Mouse (Mus musculus) myocyte (in vitro differentiated cells): Measurements from ENCODE around the gene Zfp655. TPM values are rescaled to one million over a fixed set of nuclear protein-coding genes. Genes with fewer than 3 reads are reported as not detected.

Experiments
- H3K27me3 ChIP-seq: one replicate; pipeline ENCODE4 v1.6.1; 2011; ENCODE audit not compliant: control insufficient read depth, insufficient read depth, insufficient read length
- H3K36me3 ChIP-seq: one replicate; pipeline ENCODE4 v1.6.1; 2011; ENCODE audit not compliant: control insufficient read depth, insufficient read depth
- H3K4me2 ChIP-seq: one replicate; pipeline ENCODE4 v1.6.1; 2011; ENCODE audit warnings: low read depth, control low read depth
- H3K4me3 ChIP-seq: one replicate; pipeline ENCODE4 v1.5.1; 2011; ENCODE audit warnings: mild to moderate bottlenecking, control low read depth, moderate library complexity
- H3K79me2 ChIP-seq: one replicate; pipeline ENCODE4 v1.6.1; 2011; ENCODE audit not compliant: control insufficient read depth, insufficient read depth
- H3ac ChIP-seq: one replicate; pipeline ENCODE4 v1.6.1; 2011; ENCODE audit not compliant: control insufficient read depth, insufficient read length
- CEBPB ChIP-seq: IDR thresholded peaks from 2 replicates; pipeline ENCODE4 v1.6.1; 2011; ENCODE audit warnings: mild to moderate bottlenecking, moderate library complexity; ENCODE audit not compliant: poor library complexity, insufficient read depth, severe bottlenecking
- E2F4 ChIP-seq: IDR thresholded peaks from one replicate; pipeline ENCODE4 v1.6.1; 2011; ENCODE audit warnings: mild to moderate bottlenecking, control low read depth, moderate library complexity; ENCODE audit not compliant: insufficient read depth
- MAX ChIP-seq: IDR thresholded peaks from one replicate; pipeline ENCODE4 v1.6.1; 2011; ENCODE audit warnings: low read depth, mild to moderate bottlenecking, control low read depth
- MYOD1 ChIP-seq, 3 experiments: IDR thresholded peaks; one replicate each; pipeline ENCODE4 v1.6.1; 2011; ENCODE audit warnings: control low read depth in 2 of 3, low read depth in 2 of 3, mild to moderate bottlenecking in 2 of 3, moderate library complexity in 1 of 3; ENCODE audit not compliant: insufficient read length in 2 of 3, control insufficient read depth in 1 of 3
- MYOG ChIP-seq, 3 experiments: IDR thresholded peaks; one replicate each; pipeline ENCODE4 v1.6.1; 2011; ENCODE audit warnings: control low read depth in 2 of 3, low read depth in 2 of 3, mild to moderate bottlenecking in 2 of 3; ENCODE audit not compliant: insufficient read length in 2 of 3, control insufficient read depth in 1 of 3, insufficient read depth in 1 of 3
- POLR2A ChIP-seq: IDR thresholded peaks from one replicate; pipeline ENCODE4 v1.6.1; 2011; ENCODE audit warnings: low read depth, mild to moderate bottlenecking, control low read depth, moderate library complexity; ENCODE audit not compliant: insufficient read length
- POLR2AphosphoS2 ChIP-seq: IDR thresholded peaks from one replicate; pipeline ENCODE4 v1.6.1; 2011; ENCODE audit warnings: low read depth, control low read depth; ENCODE audit not compliant: insufficient read length
- REST ChIP-seq: IDR thresholded peaks from one replicate; pipeline ENCODE4 v1.6.1; 2011; ENCODE audit warnings: mild to moderate bottlenecking, control low read depth, moderate library complexity; ENCODE audit not compliant: insufficient read depth, insufficient read length
- SRF ChIP-seq: IDR thresholded peaks from one replicate; pipeline ENCODE4 v1.6.1; 2011; ENCODE audit warnings: low read depth; ENCODE audit not compliant: control insufficient read depth, insufficient read length
- TCF12 ChIP-seq: IDR thresholded peaks from one replicate; pipeline ENCODE4 v1.6.1; 2011; ENCODE audit warnings: mild to moderate bottlenecking, control low read depth; ENCODE audit not compliant: poor library complexity, insufficient read depth, severe bottlenecking
- TCF3 ChIP-seq: IDR thresholded peaks from one replicate; pipeline ENCODE4 v1.6.1; 2011; ENCODE audit warnings: low read depth, control low read depth; ENCODE audit not compliant: insufficient read length
- USF1 ChIP-seq: IDR thresholded peaks from one replicate; pipeline ENCODE4 v1.6.1; 2011; ENCODE audit warnings: low read depth, mild to moderate bottlenecking, control low read depth, moderate library complexity
- polyA plus RNA-seq: library from polyadenylated mRNA; unstranded; fragments of >200 nt; fragmentation: generic; extraction: Trizol; gene quantifications from one replicate; pipeline ENCODE4 v1.2.1, GENCODE M21; 2012; ENCODE audit warnings: missing spikeins

The Zfp655 gene
- polyA plus RNA-seq = 11.5 TPM

GRCm38 (mm10) chr5:145231367-145231871 is at the start of gene Zfp655:
TSS of gene Zfp655 (plus strand) at chr5:145231715.
- H3K36me3 ChIP-seq = peaks cover 18% of the 10 kb centered on the region
- peaks cover 48% of the 10 kb centered on the region for H3K79me2 ChIP-seq
- peak within 1 kb of the TSS; percentile 95 for H3K4me2 ChIP-seq
- peak within 1 kb of the TSS; percentile 71 for H3K4me3 ChIP-seq
- peak within 1 kb of the TSS; percentile 64 for H3ac ChIP-seq
- TF ChIP-seq POLR2A (peak; percentile 94), REST (no peak), POLR2AphosphoS2 (peak; percentile 94), SRF (no peak), MYOG (IDR thresholded peaks at IDR 0.05; ENCODE audit: control insufficient read depth in 1 of 3, insufficient read depth in 1 of 3, insufficient read length in 2 of 3, low read depth in 2 of 3) (peak in 1 of 3 experiments; percentile 57), USF1 (peak; percentile 65), MYOD1 (IDR thresholded peaks at IDR 0.05; ENCODE audit: control insufficient read depth in 1 of 3, insufficient read length in 2 of 3, low read depth in 2 of 3) (peak in 1 of 3 experiments; percentile 41)
- no peaks in the 10 kb centered on the region for H3K27me3 ChIP-seq

GRCm38 (mm10) chr5:145185244-145185643 is 46.3 kb upstream of the Zfp655 start:
- TF ChIP-seq TCF3 = no peak
- no peak for TF ChIP-seq MYOD1 (IDR thresholded peaks at IDR 0.05; ENCODE audit: control insufficient read depth in 1 of 3, insufficient read length in 2 of 3, low read depth in 2 of 3)
- no peak for TF ChIP-seq USF1
- no peak for TF ChIP-seq REST
- TF ChIP-seq SRF = no peak
- TF ChIP-seq MYOG (IDR thresholded peaks at IDR 0.05; ENCODE audit: control insufficient read depth in 1 of 3, insufficient read depth in 1 of 3, insufficient read length in 2 of 3, low read depth in 2 of 3) = no peak
- TF ChIP-seq CEBPB = no peak
- TF ChIP-seq E2F4 = no peak
- TF ChIP-seq POLR2AphosphoS2 = no peak
- no peak for TF ChIP-seq MAX
- TF ChIP-seq POLR2A = no peak
- Histone ChIP-seq H3K36me3 (peaks cover 15% of the 10 kb centered on the region), H3K4me3 (no peak overlapping the region), H3K27me3 (no peaks in the 10 kb centered on the region), H3K79me2 (peaks cover 40% of the 10 kb centered on the region), H3K4me2 (no peak overlapping the region), H3ac (no peak overlapping the region)

GRCm38 (mm10) chr5:145189416-145189815 is 42.1 kb upstream of the Zfp655 start:
- Histone ChIP-seq H3ac (no peak overlapping the region), H3K4me3 (peak overlapping the region; percentile 96), H3K36me3 (peaks cover 14% of the 10 kb centered on the region), H3K27me3 (no peaks in the 10 kb centered on the region), H3K79me2 (peaks cover 52% of the 10 kb centered on the region), H3K4me2 (peak overlapping the region; percentile 96)
- TF ChIP-seq E2F4 (no peak), REST (no peak), MAX (no peak), POLR2A (no peak), MYOD1 (IDR thresholded peaks at IDR 0.05; ENCODE audit: control insufficient read depth in 1 of 3, insufficient read length in 2 of 3, low read depth in 2 of 3) (no peak), TCF3 (no peak), TCF12 (no peak)

- Histone ChIP-seq H3ac (peak overlapping the region; percentile 34), H3K4me3 (peak overlapping the region; percentile 96), H3K36me3 (peaks cover 10% of the 10 kb centered on the region), H3K4me2 (peak overlapping the region; percentile 96), H3K27me3 (no peaks in the 10 kb centered on the region), H3K79me2 (peaks cover 52% of the 10 kb centered on the region)
- no peak for TF ChIP-seq E2F4
- no peak for TF ChIP-seq CEBPB
- TF ChIP-seq POLR2A = no peak
- no peak for TF ChIP-seq POLR2AphosphoS2
- TF ChIP-seq USF1 = no peak
- TF ChIP-seq MYOG (IDR thresholded peaks at IDR 0.05; ENCODE audit: control insufficient read depth in 1 of 3, insufficient read depth in 1 of 3, insufficient read length in 2 of 3, low read depth in 2 of 3) = no peak
- no peak for TF ChIP-seq TCF12
- no peak for TF ChIP-seq SRF
Measured at GRCm38 (mm10) chr5:145190373-145190772, 41.1 kb upstream of the Zfp655 start.

- peak overlapping the region; percentile 96 for H3K4me2 ChIP-seq
- H3K79me2 ChIP-seq = peaks cover 51% of the 10 kb centered on the region
- TF ChIP-seq USF1 = no peak
- no peak for TF ChIP-seq TCF3
- no peak for TF ChIP-seq REST
- no peak for TF ChIP-seq MYOG (IDR thresholded peaks at IDR 0.05; ENCODE audit: control insufficient read depth in 1 of 3, insufficient read depth in 1 of 3, insufficient read length in 2 of 3, low read depth in 2 of 3)
- TF ChIP-seq CEBPB = no peak
- TF ChIP-seq SRF = no peak
- no peak for TF ChIP-seq MAX
- peak; percentile 48 for TF ChIP-seq E2F4
- TF ChIP-seq POLR2AphosphoS2 = peak; percentile 90
- peak; percentile 91 for TF ChIP-seq POLR2A
- TF ChIP-seq TCF12 = no peak
- no peak for TF ChIP-seq MYOD1 (IDR thresholded peaks at IDR 0.05; ENCODE audit: control insufficient read depth in 1 of 3, insufficient read length in 2 of 3, low read depth in 2 of 3)
- H3K4me3 ChIP-seq = peak overlapping the region; percentile 96
- H3ac ChIP-seq = peak overlapping the region; percentile 34
- no peaks in the 10 kb centered on the region for H3K27me3 ChIP-seq
- H3K36me3 ChIP-seq = peaks cover 13% of the 10 kb centered on the region
Measured at GRCm38 (mm10) chr5:145190875-145191798, 40.4 kb upstream of the Zfp655 start.
